Mouse (Mus musculus) heart, embryonic 14.5 days (tissue): ENCODE data around the gene Dsn1. TPM values are rescaled to one million over a fixed set of nuclear protein-coding genes. Genes with fewer than 3 reads are reported as not detected.

Experiments used
- ATAC-seq: fragments of 200-750 bp; cut with Nextera tagmentation; 2 replicates; pipeline ENCODE4 v1.8.0; 2017; ENCODE audit warnings: low read depth, moderate TSS enrichment; ENCODE audit not compliant: insufficient number of reproducible peaks, insufficient read depth, low FRiP score
- H3K27ac ChIP-seq, 2 experiments: fragments of 200-500 bp in 1 of 2; fragments of 300-500 bp in 1 of 2; sonication (generic) in 1 of 2; replicated peaks in 1 of 2; 2 replicates each; pipeline ENCODE4 v1.5.1; 2012 to 2014; ENCODE audit warnings: low read depth in 2 of 2, low read length in 2 of 2, control low read depth in 1 of 2, mild to moderate bottlenecking in 1 of 2, mixed read lengths in 1 of 2; ENCODE audit not compliant: control insufficient read depth in 1 of 2, insufficient read depth in 1 of 2
- H3K27me3 ChIP-seq: fragments of 300-500 bp; sonication (generic); 2 replicates; pipeline ENCODE4 v1.6.1; 2014; ENCODE audit warnings: mild to moderate bottlenecking, low read length, control low read depth; ENCODE audit not compliant: control insufficient read depth, insufficient read depth
- H3K36me3 ChIP-seq: fragments of 300-500 bp; sonication (generic); 2 replicates; pipeline ENCODE4 v1.6.1; 2014; ENCODE audit warnings: mild to moderate bottlenecking, control low read depth, low read length, mixed read lengths; ENCODE audit not compliant: control insufficient read depth, insufficient read depth
- H3K4me1 ChIP-seq, 2 experiments: fragments of 200-500 bp in 1 of 2; fragments of 300-500 bp in 1 of 2; sonication (generic) in 1 of 2; 2 replicates each; pipeline ENCODE4 v1.6.1; 2012 to 2014; ENCODE audit warnings: low read length in 2 of 2, control low read depth in 1 of 2, mixed read lengths in 1 of 2; ENCODE audit not compliant: control insufficient read depth in 2 of 2, insufficient read depth in 2 of 2
- H3K4me2 ChIP-seq: fragments of 300-500 bp; sonication (generic); 2 replicates; pipeline ENCODE4 v1.6.1; 2014; ENCODE audit warnings: mild to moderate bottlenecking, low read length
- H3K4me3 ChIP-seq, 2 experiments: fragments of 200-500 bp in 1 of 2; fragments of 300-500 bp in 1 of 2; sonication (generic) in 1 of 2; 2 replicates each; pipeline ENCODE4 v1.5.1; 2012 to 2014; ENCODE audit warnings: low read length in 2 of 2, mild to moderate bottlenecking in 2 of 2, control low read depth in 1 of 2, low read depth in 1 of 2, moderate library complexity in 1 of 2; ENCODE audit not compliant: control insufficient read depth in 1 of 2, insufficient read depth in 1 of 2
- H3K9ac ChIP-seq: fragments of 300-500 bp; sonication (generic); 2 replicates; pipeline ENCODE4 v1.6.1; 2014; ENCODE audit warnings: mild to moderate bottlenecking, low read length
- H3K9me3 ChIP-seq: fragments of 300-500 bp; sonication (generic); 2 replicates; pipeline ENCODE4 v1.6.1; 2016; ENCODE audit warnings: low read length, control low read depth; ENCODE audit not compliant: control insufficient read depth
- WGBS: fragments of 180-500 bp; shearing (Covaris S2); extraction: QIAGEN DNeasy Blood & Tissue Kit; methylation state at CpG from one replicate; pipeline ENCODE4 v1.1.7; 2014; 5-methylcytosine and 5-hydroxymethylcytosine counted together
- polyA plus RNA-seq: library from polyadenylated mRNA; unstranded; fragments of >200 nt; fragmentation: Nextera tagmentation; extraction: Ambion mirVana; gene quantifications from 2 replicates; pipeline ENCODE4 v1.2.1, GENCODE M21; 2014

Dsn1 gene
- polyA plus RNA-seq, 1 experiment from 2014 or later = 35.9 TPM

DNA sequence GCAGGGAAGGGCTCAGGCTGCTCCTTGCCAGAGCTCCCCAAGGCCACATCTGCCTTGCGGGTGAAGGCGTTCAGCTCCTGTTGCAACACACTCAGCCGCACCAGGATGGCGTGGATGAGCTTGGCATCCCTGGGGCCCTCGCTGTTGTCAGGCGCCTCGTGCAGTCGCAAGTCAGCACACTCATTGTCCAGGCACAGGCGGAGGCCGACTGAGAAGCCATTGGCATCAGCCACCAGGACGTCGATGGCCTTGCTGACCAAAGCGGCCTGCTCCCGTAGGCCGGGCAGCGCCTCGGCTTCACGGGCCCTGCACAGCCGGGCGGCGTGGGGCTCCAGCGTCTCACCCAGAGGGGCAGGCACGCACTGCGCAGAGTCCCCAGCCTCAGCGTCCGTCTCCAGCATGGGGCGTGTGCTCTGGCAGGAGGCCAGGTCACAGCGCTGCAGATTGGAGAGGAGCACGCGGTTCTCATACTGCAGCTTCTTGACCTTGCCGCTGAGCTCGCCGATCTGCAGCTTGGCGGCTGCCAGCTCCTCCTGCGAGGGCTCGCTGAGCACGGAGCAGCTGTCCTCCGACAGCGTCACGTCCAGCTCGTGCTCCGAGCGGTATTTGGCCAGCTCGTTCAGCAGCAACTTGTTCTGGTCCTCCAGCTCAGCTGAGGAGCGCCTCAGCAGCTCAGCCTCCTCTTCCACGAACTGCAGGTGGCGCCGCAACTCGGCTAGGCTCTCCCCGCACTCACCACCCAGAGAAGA is 33.1 kb upstream of the Dsn1 start:
- Histone ChIP-seq H3K9me3 (peaks cover 4% of the 10 kb centered on the region; the same call in 1 of the 2 replicates), H3K36me3 (peaks cover 90% of the 10 kb centered on the region), H3K4me3 (no peak overlapping the region), H3K27ac (no peak overlapping the region), H3K4me1 (no peaks in the 10 kb centered on the region), H3K4me2 (no peak overlapping the region), H3K27me3 (no peaks in the 10 kb centered on the region), H3K9ac (no peak overlapping the region)
- peak; percentile 57; the same call in 1 of the 2 replicates for ATAC-seq
- 83% methylated on average over 46 of the region's 50 CpGs for WGBS

DNA sequence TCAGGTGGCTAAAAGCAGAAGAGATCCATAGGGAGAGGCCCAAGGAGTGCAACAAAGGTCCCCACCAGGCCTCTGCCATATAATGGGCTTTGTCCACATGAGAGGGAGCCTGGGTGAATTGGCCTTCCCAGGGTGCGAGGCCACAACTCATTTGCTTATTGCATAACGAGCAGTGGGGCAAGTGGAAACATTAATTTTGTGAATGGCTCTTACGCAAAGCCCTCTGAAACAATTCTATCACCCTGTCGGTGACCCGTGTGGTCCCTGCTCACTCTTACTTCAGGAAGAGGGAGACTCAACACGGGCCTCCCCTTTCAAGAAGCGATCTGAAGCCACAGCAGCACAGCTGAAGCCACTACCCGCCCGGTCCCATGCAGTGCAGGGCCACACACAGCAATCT is 30.3 kb upstream of the Dsn1 start:
- no peak overlapping the region for H3K9ac ChIP-seq
- H3K27ac ChIP-seq = no peak overlapping the region
- H3K36me3 ChIP-seq = peaks cover 89% of the 10 kb centered on the region
- no peaks in the 10 kb centered on the region for H3K27me3 ChIP-seq
- no peak overlapping the region for H3K4me3 ChIP-seq
- H3K4me1 ChIP-seq = no peaks in the 10 kb centered on the region
- no peak for ATAC-seq
- no peak overlapping the region for H3K4me2 ChIP-seq
- no peaks in the 10 kb centered on the region for H3K9me3 ChIP-seq
- 89% methylated on average over 9 of the region's 9 CpGs for WGBS

DNA sequence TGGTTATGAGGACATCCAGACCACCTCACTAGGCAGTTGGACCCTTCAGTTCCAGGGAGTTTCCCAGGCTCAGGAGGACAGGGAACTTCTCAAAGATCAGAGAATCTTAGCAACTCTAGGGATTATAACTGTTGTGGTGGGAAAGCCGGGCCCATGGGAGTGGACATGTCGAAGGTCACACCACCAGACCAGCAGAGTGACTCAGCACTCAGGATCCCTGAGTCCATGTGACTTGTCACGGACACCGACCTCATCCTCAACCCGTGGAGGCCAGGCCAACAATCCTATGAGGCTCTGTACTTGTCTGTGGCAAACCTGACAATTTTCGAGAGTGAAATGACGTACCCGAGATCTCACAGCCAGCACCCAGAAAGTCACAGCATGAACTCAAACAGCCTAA is 29.4 kb upstream of the Dsn1 start:
- Histone ChIP-seq H3K27me3 (no peaks in the 10 kb centered on the region), H3K4me1 (no peaks in the 10 kb centered on the region), H3K36me3 (peaks cover 88% of the 10 kb centered on the region), H3K9ac (no peak overlapping the region), H3K9me3 (no peaks in the 10 kb centered on the region), H3K4me2 (no peak overlapping the region), H3K27ac (no peak overlapping the region), H3K4me3 (no peak overlapping the region)
- WGBS = 86% methylated on average over 8 of the region's 8 CpGs
- no peak for ATAC-seq

DNA sequence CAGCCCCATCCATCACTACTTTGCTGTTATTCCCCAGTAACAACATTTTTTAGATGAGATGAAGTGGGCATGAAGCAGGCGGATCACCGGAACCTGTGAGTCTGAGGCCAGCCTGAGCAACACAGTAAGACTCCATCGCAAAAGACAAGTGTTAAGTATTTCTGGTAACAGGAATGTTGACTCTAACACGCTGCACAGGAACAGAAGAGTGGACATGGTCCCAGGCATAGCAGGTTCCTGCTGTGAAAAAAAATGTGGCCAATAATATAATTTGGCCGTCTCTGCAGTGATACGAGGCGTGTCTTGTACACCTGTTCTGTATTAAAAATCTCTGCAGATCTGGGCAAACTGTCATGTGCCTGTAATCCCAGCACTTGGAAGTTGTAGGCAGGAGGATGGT is 28.4 kb upstream of the Dsn1 start:
- Histone ChIP-seq H3K9me3 (no peaks in the 10 kb centered on the region), H3K4me2 (no peak overlapping the region), H3K27ac (no peak overlapping the region), H3K27me3 (no peaks in the 10 kb centered on the region), H3K9ac (no peak overlapping the region), H3K36me3 (peaks cover 88% of the 10 kb centered on the region), H3K4me1 (no peaks in the 10 kb centered on the region), H3K4me3 (no peak overlapping the region)
- ATAC-seq = no peak
- WGBS = 88% methylated on average over 7 of the region's 7 CpGs

DNA sequence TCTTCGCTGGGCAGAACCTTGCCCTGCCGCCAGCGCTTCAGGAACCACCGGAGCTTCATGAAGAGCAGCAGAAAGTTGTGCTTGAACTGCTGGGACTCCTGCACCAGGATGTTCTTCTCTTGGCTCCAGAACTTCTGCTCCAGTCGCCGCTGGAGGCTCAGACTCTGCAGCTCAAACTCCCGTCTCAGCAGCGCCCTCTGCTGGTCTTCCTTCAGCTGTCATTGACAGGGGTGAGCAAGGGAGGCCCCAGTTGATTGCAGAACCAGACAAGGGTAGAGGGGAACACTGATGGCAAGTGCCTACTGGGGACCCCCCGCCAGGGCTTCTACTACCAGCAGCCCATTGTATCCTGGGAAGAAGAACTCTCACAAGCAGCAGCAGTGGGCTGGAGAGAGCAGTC is 23.9 kb upstream of the Dsn1 start:
- Histone ChIP-seq H3K4me2 (no peak overlapping the region), H3K9ac (no peak overlapping the region), H3K4me3 (no peak overlapping the region), H3K36me3 (peaks cover 90% of the 10 kb centered on the region), H3K27me3 (no peaks in the 10 kb centered on the region), H3K4me1 (peaks cover 4 to 12% of the 10 kb centered on the region in 2 experiments; a peak in 2 of 4 replicates), H3K27ac (no peak overlapping the region), H3K9me3 (no peaks in the 10 kb centered on the region)
- ATAC-seq = no peak
- WGBS = 49% methylated on average over 9 of the region's 9 CpGs

DNA sequence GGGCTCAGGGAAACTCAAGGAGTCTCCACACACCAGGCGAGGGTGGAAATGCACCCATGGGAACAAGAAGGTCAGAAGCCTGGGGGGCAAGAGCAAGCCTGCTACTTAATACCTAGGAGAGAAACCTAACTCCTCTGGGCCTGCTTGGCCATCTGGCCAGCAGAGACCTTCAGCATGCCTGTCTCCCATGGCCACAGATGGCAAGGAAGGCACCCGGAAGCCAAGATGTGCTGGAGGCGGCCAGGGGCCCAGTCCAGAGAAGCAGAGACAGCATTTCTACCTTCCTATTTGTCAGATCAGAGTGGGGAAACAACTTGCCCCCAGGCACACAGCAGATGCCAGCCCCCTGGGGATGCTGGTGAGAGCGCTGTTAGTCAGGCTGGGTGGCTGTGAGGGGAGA is 21.3 kb upstream of the Dsn1 start:
- Histone ChIP-seq H3K27ac (peak overlapping the region; percentile 44 to 56), H3K9me3 (peaks cover 5% of the 10 kb centered on the region; the same call in 1 of the 2 replicates), H3K4me1 (peaks cover 4 to 12% of the 10 kb centered on the region in 2 experiments; a peak in 2 of 4 replicates), H3K9ac (no peak overlapping the region), H3K27me3 (no peaks in the 10 kb centered on the region), H3K4me2 (no peak overlapping the region), H3K4me3 (no peak overlapping the region), H3K36me3 (peaks cover 96% of the 10 kb centered on the region)
- 86% methylated on average over 4 of the region's 4 CpGs for whole genome bisulfite sequencing
- no peak for ATAC-seq

DNA sequence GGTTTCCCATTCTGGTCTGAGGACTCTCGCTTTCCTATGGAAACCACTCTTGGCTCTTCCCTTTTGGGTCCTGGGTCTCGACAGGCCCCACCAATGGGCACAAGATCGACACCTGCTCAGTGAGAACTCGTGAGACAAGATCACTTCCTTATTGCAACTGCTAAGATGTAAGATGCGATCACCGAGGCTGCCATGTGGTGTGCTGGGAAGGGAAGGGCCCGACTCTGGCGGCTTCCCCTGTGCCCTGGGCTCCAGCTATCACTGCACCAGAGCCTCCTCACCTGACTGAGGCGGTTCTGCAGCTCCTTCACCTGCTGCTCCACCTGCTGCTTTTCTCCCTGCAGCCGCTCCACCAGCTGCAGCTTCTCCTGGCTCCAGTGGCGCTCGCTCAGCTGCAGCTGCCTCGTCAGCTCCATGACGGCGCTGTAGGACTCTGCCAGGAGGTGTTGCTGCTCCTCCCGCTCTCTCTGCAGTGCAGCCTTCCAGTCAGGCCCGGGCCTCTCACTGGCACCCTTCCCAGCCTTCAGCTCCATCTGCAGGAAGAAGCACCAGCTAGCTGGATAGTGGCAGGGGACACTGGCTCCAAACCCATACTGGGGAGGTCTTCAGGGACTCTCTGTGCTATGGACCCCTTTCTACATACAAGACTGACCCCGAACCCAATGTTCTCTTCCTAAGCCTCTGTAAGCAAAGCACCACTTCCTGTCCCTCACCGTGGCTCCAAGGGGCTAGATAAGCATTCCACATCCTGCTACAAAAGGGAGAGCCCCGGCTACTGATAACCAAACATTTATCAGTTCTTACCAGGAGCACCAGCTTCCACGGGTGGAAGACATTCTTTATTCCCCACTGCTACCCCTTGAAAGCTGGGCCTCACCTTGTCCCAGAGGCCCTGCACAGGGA is 20.4 kb upstream of the Dsn1 start:
- Histone ChIP-seq H3K4me2 (no peak overlapping the region), H3K27ac (peak overlapping the region; percentile 44 to 56), H3K9me3 (peaks cover 5% of the 10 kb centered on the region; the same call in 1 of the 2 replicates), H3K27me3 (no peaks in the 10 kb centered on the region), H3K36me3 (peaks cover 96% of the 10 kb centered on the region), H3K4me3 (no peak overlapping the region), H3K9ac (0 out of 2 replicates have a peak overlapping the region, but pooled peaks have one; percentile 21), H3K4me1 (peaks cover 4 to 12% of the 10 kb centered on the region in 2 experiments; a peak in 2 of 4 replicates)
- WGBS = 59% methylated on average over 21 of the region's 21 CpGs
- peak; percentile 60 for ATAC-seq
